Mouse (Mus musculus): ENCODE measurements at regions not wholly inside any gene's neighbourhood (a gene's known extent, or its start where the extent isn't known, plus 50 kb on each side); places are given as distances from the start of the nearest gene placed in this dataset.
"Not testable (repeated sequence)": the region's sequence is repeated elsewhere in the genome, so short reads cannot be mapped to it uniquely, and the experiment has no call there.

GRCm38 (mm10) chr9:32934436-32934835 lies 298.4 kb downstream of the Ets1 start:
- Histone ChIP-seq H3K4me3 (no peak overlapping the region), H3K27me3 (0 out of 2 replicates have a peak, but pooled peaks cover 2% of the 10 kb centered on the region), H3K9me3 (no peaks in the 10 kb centered on the region), H3K36me3 (no peaks in the 10 kb centered on the region), H3K4me2 (replicated peaks) (no peak overlapping the region), H3K4me1 (peaks cover 14% of the 10 kb centered on the region), H3K27ac (no peak overlapping the region), H3K9ac (no peak overlapping the region)
- 72% methylated on average over 1 of the region's 1 CpGs for WGBS
- ATAC-seq (ENCODE audit: insufficient number of reproducible peaks, insufficient read depth, low FRiP score, low TSS enrichment) = no peak

DNA sequence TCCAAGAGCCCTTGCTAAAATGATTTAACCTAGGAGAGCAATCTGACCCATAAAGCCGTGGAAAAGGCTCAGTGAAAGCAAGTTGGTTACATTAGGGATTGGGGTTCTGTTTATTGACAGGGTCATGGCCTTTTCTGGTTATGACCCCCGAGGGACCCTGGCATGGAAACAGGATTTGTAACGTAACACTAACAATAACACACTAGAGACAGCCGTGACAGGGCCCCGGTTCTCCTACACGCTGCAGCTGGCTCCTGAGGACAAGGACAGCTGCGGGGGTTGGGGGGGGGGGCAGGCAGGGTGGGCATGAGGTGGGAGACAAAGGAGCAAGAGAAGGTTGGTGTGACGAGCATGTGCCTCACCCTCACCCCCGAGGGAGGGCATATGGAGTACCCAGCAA lies 300.4 kb downstream of the Ets1 start:
- ATAC-seq (ENCODE audit: insufficient number of reproducible peaks, insufficient read depth, low FRiP score, low TSS enrichment) = no peak
- Histone ChIP-seq H3K36me3 (no peaks in the 10 kb centered on the region), H3K4me1 (peaks cover 9% of the 10 kb centered on the region), H3K4me2 (replicated peaks) (no peak overlapping the region), H3K9ac (no peak overlapping the region), H3K9me3 (no peaks in the 10 kb centered on the region), H3K27ac (no peak overlapping the region), H3K4me3 (no peak overlapping the region), H3K27me3 (0 out of 2 replicates have a peak, but pooled peaks cover 2% of the 10 kb centered on the region)
- 23% methylated on average over 9 of the region's 9 CpGs for WGBS

GRCm38 (mm10) chr9:32937391-32937790 lies 301.4 kb downstream of the Ets1 start:
- no peak for ATAC-seq (ENCODE audit: insufficient number of reproducible peaks, insufficient read depth, low FRiP score, low TSS enrichment)
- H3K27ac ChIP-seq = no peak overlapping the region
- 87% methylated on average over 7 of the region's 7 CpGs for WGBS

GRCm38 (mm10) chr9:32938857-32939256 lies 302.8 kb downstream of the Ets1 start:
- WGBS = 88% methylated on average over 6 of the region's 6 CpGs
- no peak overlapping the region for H3K4me3 ChIP-seq
- H3K9ac ChIP-seq = no peak overlapping the region
- 0 out of 2 replicates have a peak, but pooled peaks cover 2% of the 10 kb centered on the region for H3K27me3 ChIP-seq
- no peak overlapping the region for H3K27ac ChIP-seq
- no peak overlapping the region for H3K4me2 ChIP-seq (replicated peaks)
- H3K4me1 ChIP-seq = peaks cover 10% of the 10 kb centered on the region
- H3K36me3 ChIP-seq = no peaks in the 10 kb centered on the region
- no peaks in the 10 kb centered on the region for H3K9me3 ChIP-seq
- no peak for ATAC-seq (ENCODE audit: insufficient number of reproducible peaks, insufficient read depth, low FRiP score, low TSS enrichment)

More at GRCm38 (mm10) chr9:32937391-32937790, 301.4 kb downstream of the Ets1 start:
- Histone ChIP-seq H3K36me3 (no peaks in the 10 kb centered on the region), H3K4me1 (peaks cover 10% of the 10 kb centered on the region), H3K4me2 (replicated peaks) (no peak overlapping the region), H3K27me3 (0 out of 2 replicates have a peak, but pooled peaks cover 2% of the 10 kb centered on the region), H3K9me3 (no peaks in the 10 kb centered on the region), H3K9ac (no peak overlapping the region), H3K4me3 (no peak overlapping the region)

DNA sequence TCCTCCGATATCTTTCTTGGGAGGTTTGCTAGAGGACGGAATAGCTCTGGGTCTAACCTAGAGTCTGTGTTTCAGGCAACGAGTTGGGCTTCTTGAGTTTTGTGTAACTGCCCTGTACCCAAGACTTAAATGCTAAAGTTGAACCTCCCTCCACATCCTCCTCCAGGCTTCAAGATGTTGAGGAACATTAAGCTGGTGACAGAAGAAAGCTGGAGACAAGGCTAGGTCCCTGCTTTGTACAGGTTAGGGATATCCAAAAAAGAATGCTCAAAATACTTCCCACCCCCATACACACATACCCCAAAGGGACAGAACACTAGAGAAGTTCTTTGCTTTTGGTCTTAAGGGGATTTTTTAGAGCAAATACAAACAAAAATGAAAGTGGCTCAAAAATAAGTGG lies 303.6 kb downstream of the Ets1 start:
- Histone ChIP-seq H3K4me2 (replicated peaks) (no peak overlapping the region), H3K9ac (no peak overlapping the region), H3K27ac (no peak overlapping the region), H3K36me3 (no peaks in the 10 kb centered on the region), H3K27me3 (0 out of 2 replicates have a peak, but pooled peaks cover 2% of the 10 kb centered on the region), H3K9me3 (no peaks in the 10 kb centered on the region), H3K4me1 (peaks cover 10% of the 10 kb centered on the region), H3K4me3 (no peak overlapping the region)
- no peak for ATAC-seq (ENCODE audit: insufficient number of reproducible peaks, insufficient read depth, low FRiP score, low TSS enrichment)
- 93% methylated on average over 3 of the region's 3 CpGs for WGBS

- peaks cover 10% of the 10 kb centered on the region for H3K4me1 ChIP-seq
- 20% methylated on average over 19 of the region's 19 CpGs for WGBS
- no peaks in the 10 kb centered on the region for H3K36me3 ChIP-seq
- ATAC-seq (ENCODE audit: insufficient number of reproducible peaks, insufficient read depth, low FRiP score, low TSS enrichment) = peak; percentile 76
- H3K4me2 ChIP-seq (replicated peaks) = peak overlapping the region; percentile 53
- no peak overlapping the region for H3K27ac ChIP-seq
- 0 out of 2 replicates have a peak, but pooled peaks cover 2% of the 10 kb centered on the region for H3K27me3 ChIP-seq
- H3K4me3 ChIP-seq = peak overlapping the region; percentile 35
- peak overlapping the region; percentile 38 for H3K9ac ChIP-seq
- no peaks in the 10 kb centered on the region for H3K9me3 ChIP-seq
Observed at GRCm38 (mm10) chr9:32940111-32940813, 304.2 kb downstream of the Ets1 start.

DNA sequence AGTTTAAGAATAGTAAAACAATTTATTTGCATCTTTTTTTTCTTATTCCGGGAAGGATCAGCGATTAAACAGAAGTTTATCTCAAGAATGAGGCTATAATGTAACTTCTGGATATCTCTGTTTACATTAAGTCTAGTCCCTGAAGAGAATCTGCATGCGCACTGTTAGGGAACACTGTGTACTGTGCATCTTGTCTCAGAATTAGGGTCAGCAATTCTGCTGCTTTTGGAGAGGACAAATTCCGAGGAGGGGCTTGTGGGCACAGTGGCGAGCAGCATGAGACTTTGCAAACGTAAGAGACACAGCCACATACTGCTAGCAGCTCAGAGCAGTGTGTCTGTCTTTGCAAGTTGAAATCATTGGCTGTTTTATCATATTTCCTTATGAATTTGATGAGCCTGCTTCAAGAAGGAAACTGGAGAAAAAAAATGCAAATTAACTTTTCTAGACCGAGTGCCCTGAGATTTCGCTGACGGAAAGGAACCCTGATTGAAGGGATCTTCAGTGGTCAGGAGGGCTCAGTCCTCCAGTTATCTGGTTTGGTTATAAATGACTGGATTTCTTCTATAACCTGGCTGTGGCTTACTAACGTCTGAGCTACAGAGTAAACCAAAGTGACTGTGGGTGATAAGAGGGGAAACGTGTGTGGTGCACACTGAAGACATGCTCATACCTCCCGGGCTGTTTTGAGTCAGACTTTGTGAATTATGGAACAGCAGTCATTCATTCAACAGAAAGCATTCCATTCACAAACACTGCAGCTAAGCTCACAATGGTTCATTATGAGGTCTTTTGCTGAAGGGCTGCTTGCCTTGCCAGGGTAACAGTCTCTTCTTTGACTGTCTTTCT lies 305.1 kb downstream of the Ets1 start:
- ATAC-seq (ENCODE audit: insufficient number of reproducible peaks, insufficient read depth, low FRiP score, low TSS enrichment) = no peak
- H3K4me3 ChIP-seq = peak overlapping the region; percentile 3; the same call in 1 of the 2 replicates
- H3K27me3 ChIP-seq = no peaks in the 10 kb centered on the region
- WGBS = 32% methylated on average over 12 of the region's 12 CpGs
- H3K4me2 ChIP-seq (replicated peaks) = peak overlapping the region; percentile 53
- peaks cover 10% of the 10 kb centered on the region for H3K4me1 ChIP-seq
- H3K9me3 ChIP-seq = no peaks in the 10 kb centered on the region
- H3K36me3 ChIP-seq = no peaks in the 10 kb centered on the region
- H3K27ac ChIP-seq = no peak overlapping the region
- H3K9ac ChIP-seq = no peak overlapping the region

DNA sequence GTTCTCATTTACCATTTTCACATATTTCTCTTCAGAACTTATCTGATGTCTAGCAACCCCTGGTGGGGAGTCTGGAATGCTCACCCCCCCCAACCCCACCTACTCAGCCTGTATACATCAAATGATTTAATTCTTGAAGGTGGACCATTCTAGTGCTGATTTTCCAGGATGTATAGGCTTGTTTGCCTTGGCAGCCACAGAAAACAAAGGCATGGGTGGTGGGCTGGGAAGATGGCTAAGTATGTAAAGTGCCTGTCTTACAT lies 305.7 kb downstream of the Ets1 start:
- Histone ChIP-seq H3K27me3 (no peaks in the 10 kb centered on the region), H3K4me3 (no peak overlapping the region), H3K36me3 (no peaks in the 10 kb centered on the region), H3K4me2 (replicated peaks) (no peak overlapping the region), H3K27ac (no peak overlapping the region), H3K9ac (no peak overlapping the region), H3K9me3 (no peaks in the 10 kb centered on the region), H3K4me1 (peaks cover 4% of the 10 kb centered on the region)
- ATAC-seq (ENCODE audit: insufficient number of reproducible peaks, insufficient read depth, low FRiP score, low TSS enrichment) = no peak

GRCm38 (mm10) chr9:32947221-32947620 lies 311.2 kb downstream of the Ets1 start:
- Histone ChIP-seq H3K27me3 (no peaks in the 10 kb centered on the region), H3K9me3 (no peaks in the 10 kb centered on the region), H3K4me2 (replicated peaks) (no peak overlapping the region), H3K9ac (no peak overlapping the region), H3K36me3 (no peaks in the 10 kb centered on the region), H3K27ac (no peak overlapping the region), H3K4me1 (no peaks in the 10 kb centered on the region), H3K4me3 (no peak overlapping the region)
- ATAC-seq (ENCODE audit: insufficient number of reproducible peaks, insufficient read depth, low FRiP score, low TSS enrichment) = no peak
- WGBS = 90% methylated on average over 3 of the region's 3 CpGs

GRCm38 (mm10) chr9:32949036-32949435 lies 313.0 kb downstream of the Ets1 start:
- no peak overlapping the region for H3K4me3 ChIP-seq
- H3K4me2 ChIP-seq (replicated peaks) = no peak overlapping the region
- H3K27ac ChIP-seq = no peak overlapping the region
- H3K27me3 ChIP-seq = no peaks in the 10 kb centered on the region
- no peaks in the 10 kb centered on the region for H3K4me1 ChIP-seq
- no peaks in the 10 kb centered on the region for H3K9me3 ChIP-seq
- no peak overlapping the region for H3K9ac ChIP-seq
- ATAC-seq (ENCODE audit: insufficient number of reproducible peaks, insufficient read depth, low FRiP score, low TSS enrichment) = no peak
- 58% methylated on average over 3 of the region's 3 CpGs for WGBS
- no peaks in the 10 kb centered on the region for H3K36me3 ChIP-seq

DNA sequence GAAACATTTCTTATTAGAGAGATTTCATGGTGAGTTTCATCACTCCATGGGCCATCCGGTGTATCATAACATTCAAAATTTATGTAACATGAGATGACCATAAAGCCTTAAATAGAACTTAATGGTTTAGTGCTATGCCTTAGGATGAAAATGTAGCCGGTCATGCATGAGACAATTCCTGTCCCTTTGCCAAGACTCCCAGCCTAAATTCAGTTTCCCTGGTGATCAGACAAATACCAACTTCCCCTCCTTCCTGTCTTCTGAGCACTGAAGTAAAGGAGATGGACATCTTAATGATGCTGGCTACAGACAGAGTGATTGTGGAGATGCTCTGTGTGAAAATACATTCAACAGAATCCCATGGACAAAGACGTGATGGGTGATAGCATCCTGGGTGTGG lies 322.7 kb downstream of the Ets1 start:
- no peaks in the 10 kb centered on the region for H3K4me1 ChIP-seq
- H3K4me2 ChIP-seq (replicated peaks) = no peak overlapping the region
- no peaks in the 10 kb centered on the region for H3K27me3 ChIP-seq
- 79% methylated on average over 3 of the region's 3 CpGs for WGBS
- H3K27ac ChIP-seq = no peak overlapping the region
- no peak overlapping the region for H3K9ac ChIP-seq
- H3K36me3 ChIP-seq = no peaks in the 10 kb centered on the region
- H3K9me3 ChIP-seq = no peaks in the 10 kb centered on the region
- H3K4me3 ChIP-seq = no peak overlapping the region
- ATAC-seq (ENCODE audit: insufficient number of reproducible peaks, insufficient read depth, low FRiP score, low TSS enrichment) = no peak

- ATAC-seq (ENCODE audit: insufficient number of reproducible peaks, insufficient read depth, low FRiP score, low TSS enrichment); H3K27me3 ChIP-seq; H3K9me3 ChIP-seq; H3K36me3 ChIP-seq; H3K4me2 ChIP-seq (replicated peaks); H3K9ac ChIP-seq; H3K4me1 ChIP-seq; H3K27ac ChIP-seq; H3K4me3 ChIP-seq: not testable (repeated sequence)
Observed at GRCm38 (mm10) chr9:32959468-32959867, 323.4 kb downstream of the Ets1 start.

Measured in embryonic facial prominence, embryonic 12.5 days (tissue).